Mouse (Mus musculus): ENCODE measurements around the gene Slc35b1. TPM values are rescaled to one million over a fixed set of nuclear protein-coding genes. Genes with fewer than 3 reads are reported as not detected.

The Slc35b1 gene
- polyA plus RNA-seq, 1 experiment from 2014 or later: 92.7 TPM

- Histone ChIP-seq H3K27ac (ENCODE audit: low read length) (peak overlapping the region; percentile 72), H3K9ac (ENCODE audit: low read length) (no peak overlapping the region), H3K4me3 (ENCODE audit: low read length) (no peak overlapping the region), H3K4me2 (ENCODE audit: low read depth, low read length) (no peak overlapping the region), H3K27me3 (ENCODE audit: control insufficient read depth, insufficient read depth, low read depth, low read length) (no peaks in the 10 kb centered on the region), H3K9me3 (ENCODE audit: control insufficient read depth, low read length) (no peaks in the 10 kb centered on the region), H3K4me1 (replicated peaks; ENCODE audit: control insufficient read depth, insufficient read depth, low read length) (peaks cover 24% of the 10 kb centered on the region), H3K36me3 (ENCODE audit: control insufficient read depth, insufficient read depth, low read length) (peaks cover 16% of the 10 kb centered on the region)
- 64% methylated on average over 15 of the region's 15 CpGs for WGBS
- ATAC-seq (ENCODE audit: low read depth): peak; percentile 87
Measured at GRCm38 (mm10) chr11:95369964-95370890, 14.3 kb upstream of the Slc35b1 start.

- Histone ChIP-seq H3K36me3 (ENCODE audit: control insufficient read depth, insufficient read depth, low read length) (peaks cover 25% of the 10 kb centered on the region), H3K27me3 (ENCODE audit: control insufficient read depth, insufficient read depth, low read depth, low read length) (no peaks in the 10 kb centered on the region), H3K9me3 (ENCODE audit: control insufficient read depth, low read length) (no peaks in the 10 kb centered on the region), H3K27ac (ENCODE audit: low read length) (no peak overlapping the region), H3K4me1 (replicated peaks; ENCODE audit: control insufficient read depth, insufficient read depth, low read length) (peaks cover 17% of the 10 kb centered on the region), H3K4me2 (ENCODE audit: low read depth, low read length) (no peak overlapping the region), H3K4me3 (ENCODE audit: low read length) (no peak overlapping the region), H3K9ac (ENCODE audit: low read length) (no peak overlapping the region)
- no peak for ATAC-seq (ENCODE audit: low read depth)
- 83% methylated on average over 7 of the region's 7 CpGs for WGBS
Measured at GRCm38 (mm10) chr11:95371182-95371581, 13.3 kb upstream of the Slc35b1 start.

GRCm38 (mm10) chr11:95378926-95379325 lies 5.6 kb upstream of the Slc35b1 start:
- H3K27me3 ChIP-seq (ENCODE audit: control insufficient read depth, insufficient read depth, low read depth, low read length): no peaks in the 10 kb centered on the region
- H3K4me2 ChIP-seq (ENCODE audit: low read depth, low read length): no peak overlapping the region
- H3K9me3 ChIP-seq (ENCODE audit: control insufficient read depth, low read length): no peaks in the 10 kb centered on the region
- peaks cover 32% of the 10 kb centered on the region for H3K36me3 ChIP-seq (ENCODE audit: control insufficient read depth, insufficient read depth, low read length)
- WGBS: 52% methylated on average over 9 of the region's 9 CpGs
- ATAC-seq (ENCODE audit: low read depth): no peak
- no peak overlapping the region for H3K4me3 ChIP-seq (ENCODE audit: low read length)
- no peak overlapping the region for H3K27ac ChIP-seq (ENCODE audit: low read length)
- H3K4me1 ChIP-seq (replicated peaks; ENCODE audit: control insufficient read depth, insufficient read depth, low read length): no peaks in the 10 kb centered on the region
- H3K9ac ChIP-seq (ENCODE audit: low read length): no peak overlapping the region

- 72% methylated on average over 5 of the region's 5 CpGs for WGBS
- H3K36me3 ChIP-seq (ENCODE audit: control insufficient read depth, insufficient read depth, low read length): peaks cover 32% of the 10 kb centered on the region
- no peak overlapping the region for H3K27ac ChIP-seq (ENCODE audit: low read length)
- no peak overlapping the region for H3K4me2 ChIP-seq (ENCODE audit: low read depth, low read length)
- no peaks in the 10 kb centered on the region for H3K9me3 ChIP-seq (ENCODE audit: control insufficient read depth, low read length)
- ATAC-seq (ENCODE audit: low read depth): no peak
- H3K4me1 ChIP-seq (replicated peaks; ENCODE audit: control insufficient read depth, insufficient read depth, low read length): no peaks in the 10 kb centered on the region
- H3K4me3 ChIP-seq (ENCODE audit: low read length): no peak overlapping the region
- no peak overlapping the region for H3K9ac ChIP-seq (ENCODE audit: low read length)
- no peaks in the 10 kb centered on the region for H3K27me3 ChIP-seq (ENCODE audit: control insufficient read depth, insufficient read depth, low read depth, low read length)
Measured at GRCm38 (mm10) chr11:95379552-95379951, 4.9 kb upstream of the Slc35b1 start.

GRCm38 (mm10) chr11:95380711-95381110 lies 3.8 kb upstream of the Slc35b1 start:
- peaks cover 23% of the 10 kb centered on the region for H3K36me3 ChIP-seq (ENCODE audit: control insufficient read depth, insufficient read depth, low read length)

GRCm38 (mm10) chr11:95381146-95381545 lies 3.3 kb upstream of the Slc35b1 start:
- Histone ChIP-seq H3K4me2 (ENCODE audit: low read depth, low read length) (no peak overlapping the region), H3K36me3 (ENCODE audit: control insufficient read depth, insufficient read depth, low read length) (peaks cover 19% of the 10 kb centered on the region; the same call in 1 of the 2 replicates), H3K4me3 (ENCODE audit: low read length) (no peak overlapping the region), H3K27me3 (ENCODE audit: control insufficient read depth, insufficient read depth, low read depth, low read length) (no peaks in the 10 kb centered on the region), H3K27ac (ENCODE audit: low read length) (no peak overlapping the region), H3K9ac (ENCODE audit: low read length) (no peak overlapping the region), H3K9me3 (ENCODE audit: control insufficient read depth, low read length) (no peaks in the 10 kb centered on the region), H3K4me1 (replicated peaks; ENCODE audit: control insufficient read depth, insufficient read depth, low read length) (peaks cover 8% of the 10 kb centered on the region; the same call in 1 of the 2 replicates)
- no peak for ATAC-seq (ENCODE audit: low read depth)
- 86% methylated on average over 1 of the region's 1 CpGs for WGBS

More at GRCm38 (mm10) chr11:95380711-95381110, 3.8 kb upstream of the Slc35b1 start:
- H3K4me3 ChIP-seq (ENCODE audit: low read length): no peak overlapping the region
- H3K9ac ChIP-seq (ENCODE audit: low read length): no peak overlapping the region
- H3K27me3 ChIP-seq (ENCODE audit: control insufficient read depth, insufficient read depth, low read depth, low read length): no peaks in the 10 kb centered on the region
- no peak overlapping the region for H3K4me2 ChIP-seq (ENCODE audit: low read depth, low read length)
- WGBS: 92% methylated on average over 7 of the region's 7 CpGs
- no peaks in the 10 kb centered on the region for H3K9me3 ChIP-seq (ENCODE audit: control insufficient read depth, low read length)
- H3K4me1 ChIP-seq (replicated peaks; ENCODE audit: control insufficient read depth, insufficient read depth, low read length): peaks cover 4% of the 10 kb centered on the region; the same call in 1 of the 2 replicates
- no peak overlapping the region for H3K27ac ChIP-seq (ENCODE audit: low read length)
- no peak for ATAC-seq (ENCODE audit: low read depth)

GRCm38 (mm10) chr11:95383331-95383986 lies 1.0 kb upstream of the Slc35b1 start:
- H3K9ac ChIP-seq (ENCODE audit: low read length): no peak overlapping the region
- no peaks in the 10 kb centered on the region for H3K9me3 ChIP-seq (ENCODE audit: control insufficient read depth, low read length)
- peaks cover 19% of the 10 kb centered on the region; the same call in 1 of the 2 replicates for H3K36me3 ChIP-seq (ENCODE audit: control insufficient read depth, insufficient read depth, low read length)
- 74% methylated on average over 5 of the region's 5 CpGs for WGBS
- ATAC-seq (ENCODE audit: low read depth): no peak
- H3K4me2 ChIP-seq (ENCODE audit: low read depth, low read length): no peak overlapping the region
- no peak overlapping the region for H3K4me3 ChIP-seq (ENCODE audit: low read length)
- no peaks in the 10 kb centered on the region for H3K27me3 ChIP-seq (ENCODE audit: control insufficient read depth, insufficient read depth, low read depth, low read length)
- H3K4me1 ChIP-seq (replicated peaks; ENCODE audit: control insufficient read depth, insufficient read depth, low read length): peaks cover 8% of the 10 kb centered on the region; the same call in 1 of the 2 replicates
- H3K27ac ChIP-seq (ENCODE audit: low read length): no peak overlapping the region

- no peak for ATAC-seq (ENCODE audit: low read depth)
- Histone ChIP-seq H3K4me1 (replicated peaks; ENCODE audit: control insufficient read depth, insufficient read depth, low read length) (peaks cover 8% of the 10 kb centered on the region; the same call in 1 of the 2 replicates), H3K27ac (ENCODE audit: low read length) (no peak overlapping the region; the same call in 1 of the 2 replicates), H3K9ac (ENCODE audit: low read length) (peak overlapping the region; percentile 67), H3K27me3 (ENCODE audit: control insufficient read depth, insufficient read depth, low read depth, low read length) (no peaks in the 10 kb centered on the region), H3K36me3 (ENCODE audit: control insufficient read depth, insufficient read depth, low read length) (peaks cover 21% of the 10 kb centered on the region; the same call in 1 of the 2 replicates), H3K4me2 (ENCODE audit: low read depth, low read length) (peak overlapping the region; percentile 69), H3K9me3 (ENCODE audit: control insufficient read depth, low read length) (no peaks in the 10 kb centered on the region), H3K4me3 (ENCODE audit: low read length) (peak overlapping the region; percentile 73)
- WGBS: 37% methylated on average over 9 of the region's 9 CpGs
Measured at GRCm38 (mm10) chr11:95384004-95384318, 531 bp upstream of the Slc35b1 start.

- Histone ChIP-seq H3K4me3 (ENCODE audit: low read length) (peak overlapping the region; percentile 73), H3K36me3 (ENCODE audit: control insufficient read depth, insufficient read depth, low read length) (peaks cover 18% of the 10 kb centered on the region; the same call in 1 of the 2 replicates), H3K4me2 (ENCODE audit: low read depth, low read length) (peak overlapping the region; percentile 69), H3K9me3 (ENCODE audit: control insufficient read depth, low read length) (no peaks in the 10 kb centered on the region), H3K27ac (ENCODE audit: low read length) (peak overlapping the region; percentile 87), H3K4me1 (replicated peaks; ENCODE audit: control insufficient read depth, insufficient read depth, low read length) (peaks cover 8% of the 10 kb centered on the region; the same call in 1 of the 2 replicates), H3K9ac (ENCODE audit: low read length) (peak overlapping the region; percentile 81), H3K27me3 (ENCODE audit: control insufficient read depth, insufficient read depth, low read depth, low read length) (no peaks in the 10 kb centered on the region)
- under 1% methylated on average over 14 of the region's 14 CpGs for WGBS
- 0 out of 2 replicates have a peak, but pooled peaks have one; percentile 1 for ATAC-seq (ENCODE audit: low read depth)
Measured at GRCm38 (mm10) chr11:95384973-95385320, 455 bp downstream of the Slc35b1 start.

Data from lung, embryonic 16.5 days (tissue).